Mouse (Mus musculus) megakaryocyte, embryonic 14.5 days (primary cell): Measurements from ENCODE around the gene Ppp1r8.

Experiments
- FLI1 ChIP-seq: IDR thresholded peaks from 2 replicates; pipeline ENCODE4 v1.6.1; 2012; ENCODE audit warnings: low read length, inconsistent platforms, mixed read lengths
- GATA1 ChIP-seq: IDR thresholded peaks from 3 replicates; pipeline ENCODE4 v1.6.1; 2012; ENCODE audit warnings: mixed read lengths, low read length, inconsistent platforms, borderline replicate concordance

- TF ChIP-seq GATA1 (no peak), FLI1 (no peak)
Measured at GRCm38 (mm10) chr4:132843705-132844071, 719 bp upstream of the Ppp1r8 start.
